Comparison of ENCODE assay signal across 8 mouse cellular contexts in the genomic region with DNA sequence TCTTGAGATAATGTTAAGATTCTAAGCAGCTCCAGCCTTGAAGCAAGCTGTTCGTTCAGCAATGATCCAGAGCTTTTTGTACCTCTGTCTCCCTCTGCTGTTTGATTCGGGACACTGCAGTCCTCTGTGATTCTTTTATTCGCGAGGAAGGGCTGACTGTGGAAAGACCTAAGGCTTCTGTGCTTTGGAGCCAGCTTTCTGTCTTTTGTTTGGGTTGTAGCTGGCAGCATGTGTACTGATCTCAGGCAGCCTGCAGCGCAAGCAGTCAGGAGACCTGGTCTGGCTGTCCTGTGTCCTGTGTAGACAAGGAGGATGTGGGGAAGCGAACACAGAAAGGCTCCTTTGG. TPM values are rescaled to one million over a fixed set of nuclear protein-coding genes. Genes with fewer than 3 reads are reported as not detected.
DNase-seq lines count a peak whose midpoint lies in the region; ATAC-seq and TF ChIP-seq lines count a peak whose summit lies in the region.

No protein-coding gene starts in this region.

- WGBS in embryonic facial prominence, embryonic 12.5 days: 8% methylated on average over 6 of the region's 6 CpGs
- 9% methylated on average over 6 of the region's 6 CpGs for WGBS in heart, adult 2 months
- WGBS in kidney, adult 2 months: 14% methylated on average over 6 of the region's 6 CpGs
- WGBS in limb, embryonic 11.5 days: 8% methylated on average over 6 of the region's 6 CpGs
- WGBS in midbrain, embryonic 14.5 days: 9% methylated on average over 6 of the region's 6 CpGs

- no peaks in the 10 kb centered on the region for H3K36me3 ChIP-seq in embryonic facial prominence, embryonic 12.5 days
- no peaks in the 10 kb centered on the region for H3K36me3 ChIP-seq in heart, adult 2 months (ENCODE audit: control insufficient read depth, insufficient read depth, low read length)
- H3K36me3 ChIP-seq in kidney, adult 2 months (ENCODE audit: control insufficient read depth, insufficient read depth, low read length): no peaks in the 10 kb centered on the region
- no peaks in the 10 kb centered on the region for H3K36me3 ChIP-seq in limb, embryonic 11.5 days (ENCODE audit: control insufficient read depth, insufficient read depth, low read length)
- H3K36me3 ChIP-seq in midbrain, embryonic 14.5 days (ENCODE audit: control insufficient read depth, insufficient read depth, low read length): no peaks in the 10 kb centered on the region

- intact Hi-C loops in heart, adult 2 months (cut with DNase I): loop anchor here (5.0 kb wide), 2 partner anchors 146 to 409 kb away; no protein-coding TSS in a partner anchor

- TF ChIP-seq POLR2A in heart, adult 2 months (IDR thresholded peaks at IDR 0.05; ENCODE audit: insufficient read depth, low read depth, low read length): no peak
- no peak for TF ChIP-seq POLR2A in kidney, adult 2 months (IDR thresholded peaks at IDR 0.05; ENCODE audit: low read depth, low read length)

- peak overlapping the region; percentile 50 for H3K9ac ChIP-seq in embryonic facial prominence, embryonic 12.5 days
- no peak overlapping the region for H3K9ac ChIP-seq in heart, adult 2 months (ENCODE audit: low read depth, low read length)
- H3K9ac ChIP-seq in limb, embryonic 11.5 days (ENCODE audit: low read length): peak overlapping the region; percentile 47; the same call in 1 of the 2 replicates
- H3K9ac ChIP-seq in midbrain, embryonic 14.5 days (replicated peaks; ENCODE audit: low read length): no peak overlapping the region; the same call in 1 of the 2 replicates

- ATAC-seq in embryonic facial prominence, embryonic 12.5 days (ENCODE audit: insufficient number of reproducible peaks, insufficient read depth, low FRiP score, low TSS enrichment): peak; percentile 41; the same call in 1 of the 2 replicates
- peak; percentile 49; the same call in 1 of the 2 replicates for ATAC-seq in limb, embryonic 11.5 days (ENCODE audit: insufficient number of reproducible peaks, low FRiP score, low TSS enrichment, low read depth)
- peak; percentile 75; the same call in 1 of the 2 replicates for ATAC-seq in midbrain, embryonic 14.5 days (ENCODE audit: low FRiP score, low TSS enrichment)

- peak overlapping the region; percentile 90 for H3K4me2 ChIP-seq in embryonic facial prominence, embryonic 12.5 days (replicated peaks)
- H3K4me2 ChIP-seq in limb, embryonic 11.5 days (ENCODE audit: low read depth, severe bottlenecking): peak overlapping the region; percentile 90
- peak overlapping the region; percentile 88 for H3K4me2 ChIP-seq in midbrain, embryonic 14.5 days (ENCODE audit: low read length)

- TF ChIP-seq CTCF in heart, adult 2 months (IDR thresholded peaks at IDR 0.05): no peak; the same call in 1 of the 2 replicates
- peak; percentile 71 for TF ChIP-seq CTCF in kidney, adult 2 months (conservative IDR thresholded peaks at IDR 0.05; ENCODE audit: insufficient read depth, insufficient read length, low read depth, low read length)

- H3K4me1 ChIP-seq in embryonic facial prominence, embryonic 12.5 days: 0 out of 2 replicates have a peak, but pooled peaks cover 10% of the 10 kb centered on the region
- peaks cover 1% of the 10 kb centered on the region; the same call in 1 of the 2 replicates for H3K4me1 ChIP-seq in heart, adult 2 months (ENCODE audit: control insufficient read depth, insufficient read depth, low read length)
- H3K4me1 ChIP-seq in kidney, adult 2 months (ENCODE audit: control insufficient read depth, insufficient read depth, low read length): no peaks in the 10 kb centered on the region
- peaks cover 3% of the 10 kb centered on the region; the same call in 1 of the 2 replicates for H3K4me1 ChIP-seq in limb, embryonic 11.5 days (ENCODE audit: control insufficient read depth, insufficient read depth, low read length)
- H3K4me1 ChIP-seq in midbrain, embryonic 14.5 days (ENCODE audit: control insufficient read depth, insufficient read depth, low read length): 0 out of 2 replicates have a peak, but pooled peaks cover 5% of the 10 kb centered on the region

- H3K9me3 ChIP-seq in embryonic facial prominence, embryonic 12.5 days: no peaks in the 10 kb centered on the region
- no peaks in the 10 kb centered on the region for H3K9me3 ChIP-seq in limb, embryonic 11.5 days (ENCODE audit: control insufficient read depth, low read length)
- no peaks in the 10 kb centered on the region for H3K9me3 ChIP-seq in midbrain, embryonic 14.5 days (ENCODE audit: control insufficient read depth, low read length)

- H3K27ac ChIP-seq in embryonic facial prominence, embryonic 12.5 days: 0 out of 2 replicates have a peak overlapping the region, but pooled peaks have one; percentile 63
- no peak overlapping the region for H3K27ac ChIP-seq in heart, adult 2 months
- no peak overlapping the region for H3K27ac ChIP-seq in kidney, adult 2 months (ENCODE audit: insufficient read depth, low read depth, low read length)
- H3K27ac ChIP-seq in limb, embryonic 11.5 days (replicated peaks; ENCODE audit: low read depth, low read length): no peak overlapping the region
- no peak overlapping the region for H3K27ac ChIP-seq in midbrain, embryonic 14.5 days (replicated peaks; ENCODE audit: low read depth, low read length)

- no peaks in the 10 kb centered on the region for H3K79me2 ChIP-seq in heart, adult 2 months (replicated peaks; ENCODE audit: control insufficient read depth, insufficient read depth, low read length)

- TF ChIP-seq EP300 in heart, adult 2 months (IDR thresholded peaks at IDR 0.05; ENCODE audit: insufficient read depth, low read depth, low read length): no peak

- peak overlapping the region; percentile 39 for H3K4me3 ChIP-seq in embryonic facial prominence, embryonic 12.5 days
- peak overlapping the region; percentile 51 for H3K4me3 ChIP-seq in heart, adult 2 months
- no peak overlapping the region for H3K4me3 ChIP-seq in kidney, adult 2 months (ENCODE audit: insufficient read depth, low read depth, low read length)
- H3K4me3 ChIP-seq in limb, embryonic 11.5 days (ENCODE audit: low read depth, low read length): peak overlapping the region; percentile 29
- peak overlapping the region; percentile 32 for H3K4me3 ChIP-seq in midbrain, embryonic 14.5 days (replicated peaks; ENCODE audit: low read depth, low read length)

- H3K27me3 ChIP-seq in embryonic facial prominence, embryonic 12.5 days: 0 out of 2 replicates have a peak, but pooled peaks cover 2% of the 10 kb centered on the region
- no peaks in the 10 kb centered on the region for H3K27me3 ChIP-seq in heart, adult 2 months (ENCODE audit: control insufficient read depth, insufficient read depth, low read length)
- H3K27me3 ChIP-seq in kidney, adult 2 months (replicated peaks; ENCODE audit: control insufficient read depth, insufficient read depth, low read length): no peaks in the 10 kb centered on the region
- H3K27me3 ChIP-seq in limb, embryonic 11.5 days (ENCODE audit: control insufficient read depth, insufficient read depth, low read length): no peaks in the 10 kb centered on the region
- H3K27me3 ChIP-seq in midbrain, embryonic 14.5 days (ENCODE audit: control insufficient read depth, insufficient read depth, low read length): no peaks in the 10 kb centered on the region

- peak; percentile 30 to 48 for DNase-seq in urinary bladder, adult 18-20 months (ENCODE audit: low spot score in 2 of 2)
- DNase-seq in urinary bladder, adult 2 months (ENCODE audit: low spot score): no peak
- peak; percentile 66 to 71 for DNase-seq in heart, adult 2 months
- peak; percentile 83 for DNase-seq in kidney, adult 2 months
- peak; percentile 89 for DNase-seq in limb, embryonic 11.5 days (ENCODE audit: low spot score)
- peak; percentile 91 for DNase-seq in midbrain, embryonic 14.5 days
- peak; percentile 19 to 67 for DNase-seq in spleen, adult 18-20 months

RNA-seq across cellular contexts. Expression of gene Esr2, which starts 19.6 kb away (rescaled TPM):
- polyA plus RNA-seq in urinary bladder, adult 2 months (2012; rRNA removed): 0.46 and 0.55 TPM in 2 replicates
- polyA plus RNA-seq in embryonic facial prominence, embryonic 12.5 days (2016; fragmentation: Nextera tagmentation; extraction: Ambion mirVana): 0.64 and 0.80 TPM in 2 replicates
- total RNA-seq in heart, adult 2 months (2021): not detected
- 0.06 and 0.18 TPM in 2 replicates for polyA plus RNA-seq in heart, adult 2 months (2012; rRNA removed)
- 0.17 and 0.31 TPM in 2 replicates for polyA plus RNA-seq in kidney, adult 2 months (2012; rRNA removed)
- polyA plus RNA-seq in limb, embryonic 11.5 days (2014; fragmentation: Nextera tagmentation; extraction: Ambion mirVana): 0.20 and 0.40 TPM in 2 replicates
- 0.26 and 0.34 TPM in 2 replicates for polyA plus RNA-seq in midbrain, embryonic 14.5 days (2014; fragmentation: Nextera tagmentation; extraction: Ambion mirVana)

RNA-seq across cellular contexts. Expression of gene Tex21, which starts 49.9 kb away (rescaled TPM):
- not detected in 2 replicates for polyA plus RNA-seq in urinary bladder, adult 2 months (2012; rRNA removed)
- polyA plus RNA-seq in embryonic facial prominence, embryonic 12.5 days (2016; fragmentation: Nextera tagmentation; extraction: Ambion mirVana): not detected in 2 replicates
- not detected for total RNA-seq in heart, adult 2 months (2021)
- polyA plus RNA-seq in heart, adult 2 months (2012; rRNA removed): not detected in 2 replicates
- polyA plus RNA-seq in kidney, adult 2 months (2012; rRNA removed): 0.11 TPM in 1 of 2 replicates, not detected in the other
- polyA plus RNA-seq in limb, embryonic 11.5 days (2014; fragmentation: Nextera tagmentation; extraction: Ambion mirVana): 0.14 TPM in 1 of 2 replicates, not detected in the other
- not detected in 2 replicates for polyA plus RNA-seq in midbrain, embryonic 14.5 days (2014; fragmentation: Nextera tagmentation; extraction: Ambion mirVana)

RNA-seq across cellular contexts. Expression of gene Mthfd1, which starts 58.4 kb away (rescaled TPM):
- polyA plus RNA-seq in urinary bladder, adult 2 months (2012; rRNA removed): 28.9 and 31.0 TPM in 2 replicates
- 76.5 and 76.6 TPM in 2 replicates for polyA plus RNA-seq in embryonic facial prominence, embryonic 12.5 days (2016; fragmentation: Nextera tagmentation; extraction: Ambion mirVana)
- 10 to 100 TPM; 27.4 to 30.2 TPM for total RNA-seq in heart, adult 2 months (2021)
- 16.9 and 25.6 TPM in 2 replicates for polyA plus RNA-seq in heart, adult 2 months (2012; rRNA removed)
- polyA plus RNA-seq in kidney, adult 2 months (2012; rRNA removed): 128 and 132 TPM in 2 replicates
- 80.0 and 85.8 TPM in 2 replicates for polyA plus RNA-seq in limb, embryonic 11.5 days (2014; fragmentation: Nextera tagmentation; extraction: Ambion mirVana)
- polyA plus RNA-seq in midbrain, embryonic 14.5 days (2014; fragmentation: Nextera tagmentation; extraction: Ambion mirVana): 25.3 and 35.1 TPM in 2 replicates

Comparison
In these comparisons a context has a peak if more than half of its experiments do, and no peak if none do; other contexts are left out.
1. H3K9ac ChIP-seq: peak in embryonic facial prominence, embryonic 12.5 days (single experiment) and limb, embryonic 11.5 days (single experiment); none in heart, adult 2 months (single experiment) and midbrain, embryonic 14.5 days (single experiment).
2. Peak in every context shown above with its lines, with median percentiles within 50 percentile points of each other: ATAC-seq and H3K4me2 ChIP-seq.